8 mouse cellular contexts compared by ENCODE assay signal in the genomic region with DNA sequence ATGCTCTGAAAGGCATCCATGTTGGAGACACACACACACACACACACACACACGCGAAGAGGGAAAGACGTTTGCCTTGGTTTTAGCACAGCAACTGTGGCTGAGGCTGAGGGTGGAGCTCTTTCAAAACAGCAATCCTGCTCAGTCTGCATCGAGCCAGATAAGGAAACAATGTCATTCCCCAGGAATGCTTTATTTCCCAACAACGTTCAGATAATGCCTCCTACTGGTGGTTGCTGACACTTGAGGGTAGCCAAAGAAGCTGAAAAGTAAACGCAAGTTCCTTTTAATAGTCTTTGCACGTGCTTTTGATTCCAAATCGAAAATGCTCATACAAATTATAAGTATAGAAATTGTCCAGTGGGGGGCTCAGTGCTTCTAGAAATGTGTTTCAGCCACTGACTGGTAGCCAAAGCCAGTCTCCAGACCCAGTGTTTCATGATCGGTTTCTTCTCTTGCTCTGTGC. TPM values are rescaled to one million over a fixed set of nuclear protein-coding genes. Genes with fewer than 3 reads are reported as not detected.
DNase-seq lines count a peak whose midpoint lies in the region; ATAC-seq and TF ChIP-seq lines count a peak whose summit lies in the region.

Calhm5 (minus strand) TSS at position 102 of the 466 bp plus-strand sequence.

- peak within 1 kb of the TSS; percentile 29 for H3K9ac ChIP-seq in heart, embryonic 15.5 days
- H3K9ac ChIP-seq in liver, embryonic 11.5 days (ENCODE audit: low read depth, low read length): no peak within 1 kb of the TSS

- peak; percentile 86 for ATAC-seq in heart, embryonic 15.5 days (replicated peaks; ENCODE audit: insufficient number of reproducible peaks, insufficient read depth, low FRiP score, low read depth)
- ATAC-seq in liver, embryonic 11.5 days (replicated peaks; ENCODE audit: low FRiP score): peak; percentile 51

- H3K4me1 ChIP-seq in embryonic fibroblast, embryonic 13.5 days (ENCODE audit: control insufficient read depth, insufficient read depth, low read length): peaks cover 8% of the 10 kb centered on the region
- H3K4me1 ChIP-seq in heart, embryonic 15.5 days (replicated peaks): 0 out of 2 replicates have a peak, but pooled peaks cover 7% of the 10 kb centered on the region
- H3K4me1 ChIP-seq in liver, embryonic 11.5 days (replicated peaks; ENCODE audit: control insufficient read depth, insufficient read depth, low read length): no peaks in the 10 kb centered on the region

- H3K36me3 ChIP-seq in heart, embryonic 15.5 days: no peaks in the 10 kb centered on the region
- H3K36me3 ChIP-seq in liver, embryonic 11.5 days (ENCODE audit: control insufficient read depth, insufficient read depth, low read length): no peaks in the 10 kb centered on the region

- no peaks in the 10 kb centered on the region for H3K27me3 ChIP-seq in heart, embryonic 15.5 days
- no peaks in the 10 kb centered on the region for H3K27me3 ChIP-seq in liver, embryonic 11.5 days (replicated peaks; ENCODE audit: control insufficient read depth, insufficient read depth, low read length)

- TF ChIP-seq POLR2A in embryonic fibroblast, embryonic 13.5 days (IDR thresholded peaks at IDR 0.05; ENCODE audit: low read depth, low read length): peak; percentile 67

- H3K9me3 ChIP-seq in heart, embryonic 15.5 days (replicated peaks): no peaks in the 10 kb centered on the region
- no peaks in the 10 kb centered on the region for H3K9me3 ChIP-seq in liver, embryonic 11.5 days (ENCODE audit: control insufficient read depth, low read length)

- peak within 1 kb of the TSS; percentile 58 for H3K4me2 ChIP-seq in heart, embryonic 15.5 days
- H3K4me2 ChIP-seq in liver, embryonic 11.5 days: peak within 1 kb of the TSS; percentile 48

- no peak; the same call in 1 of the 2 replicates for TF ChIP-seq CTCF in embryonic fibroblast, embryonic 13.5 days (IDR thresholded peaks at IDR 0.05; ENCODE audit: borderline replicate concordance, insufficient read depth, low read length)

- WGBS in heart, embryonic 15.5 days: 4% methylated on average over 9 of the region's 9 CpGs
- 15% methylated on average over 9 of the region's 9 CpGs for WGBS in liver, embryonic 11.5 days

- peak; percentile 20 to 25 for DNase-seq in B cell, adult 2 months
- peak; percentile 16 for DNase-seq in adrenal gland, adult 8-10 months
- DNase-seq in kidney, postnatal 10 days: peak; percentile 59
- no peak for DNase-seq in liver, embryonic 11.5 days (ENCODE audit: low spot score)
- DNase-seq in naive thymus-derived CD4-positive, alpha-beta T cell, adult 2 months (ENCODE audit: low read depth): peak; percentile 59
- DNase-seq in urinary bladder, adult 18-20 months (ENCODE audit: low spot score in 2 of 2): peak; percentile 9 to 27

- peak within 1 kb of the TSS; percentile 14; the same call in 1 of the 2 replicates for H3K4me3 ChIP-seq in embryonic fibroblast, embryonic 13.5 days (ENCODE audit: insufficient read depth, low read length)
- H3K4me3 ChIP-seq in heart, embryonic 15.5 days: peak within 1 kb of the TSS; percentile 39
- 0 out of 2 replicates have a peak within 1 kb of the TSS, but pooled peaks have one; percentile 6 for H3K4me3 ChIP-seq in liver, embryonic 11.5 days (ENCODE audit: low read depth, low read length)

- H3K27ac ChIP-seq in embryonic fibroblast, embryonic 13.5 days (ENCODE audit: insufficient read depth, low read length): peak within 1 kb of the TSS; percentile 38
- peak within 1 kb of the TSS; percentile 52 for H3K27ac ChIP-seq in heart, embryonic 15.5 days
- H3K27ac ChIP-seq in liver, embryonic 11.5 days (ENCODE audit: low read depth, low read length): no peak within 1 kb of the TSS

RNA-seq across cellular contexts. Expression of gene Calhm5, which starts in this region (rescaled TPM):
- under 1 TPM; 0.22 to 0.54 (median 0.28) TPM for total RNA-seq in adrenal gland, adult 8-10 months (2022)
- 2.0 and 2.7 TPM in 2 replicates for polyA plus RNA-seq in embryonic fibroblast, embryonic 13.5 days (2011; ENCODE audit: insufficient read length, low read depth, missing spikeins)
- 1.6 and 1.9 TPM in 2 replicates for polyA plus RNA-seq in heart, embryonic 15.5 days (2015; fragmentation: Nextera tagmentation; extraction: Ambion mirVana)
- polyA plus RNA-seq in liver, embryonic 11.5 days (2014; fragmentation: Nextera tagmentation; extraction: Ambion mirVana): 0.08 and 0.09 TPM in 2 replicates

Comparison
In these comparisons a context has a peak if more than half of its experiments do, and no peak if none do; other contexts are left out.
1. Peak in DNase-seq in adrenal gland, adult 8-10 months; RNA of the gene not detected or under 1 TPM.
2. Peak in ATAC-seq, H3K4me3 ChIP-seq and H3K4me2 ChIP-seq in liver, embryonic 11.5 days; RNA of the gene not detected or under 1 TPM.